Mouse (Mus musculus): ENCODE results near the gene Slc5a3. TPM values are rescaled to one million over a fixed set of nuclear protein-coding genes. Genes with fewer than 3 reads are reported as not detected.
A peak's percentile ranks its signal among the peaks of the same experiment; 100 is the strongest.

The Slc5a3 gene
- polyA plus RNA-seq, 1 experiment from 2014 or later, result 6.3 TPM

DNA sequence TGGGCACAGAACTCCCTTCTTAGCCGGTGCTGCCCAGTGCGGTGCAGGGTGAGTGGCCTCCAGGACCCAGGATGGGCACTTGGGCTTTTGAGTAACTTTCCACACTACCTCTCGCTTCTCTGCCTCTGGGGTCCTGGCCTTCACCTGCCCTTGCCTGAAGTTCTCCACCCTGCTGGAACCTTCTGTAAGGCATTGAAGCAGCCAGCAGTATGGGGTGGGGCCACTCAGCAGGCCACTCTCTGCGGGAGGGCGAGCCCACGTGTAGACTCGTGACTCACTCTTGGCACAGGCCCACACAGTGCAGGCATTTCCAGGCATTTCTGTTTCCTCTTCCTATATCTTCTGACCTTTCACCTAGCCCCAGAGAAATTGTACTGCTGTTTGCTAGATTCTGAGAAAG is 18.7 kb upstream of the Slc5a3 start:
- H3K4me2 ChIP-seq (replicated peaks), result no peak overlapping the region
- ATAC-seq (ENCODE audit: insufficient number of reproducible peaks, low FRiP score, low TSS enrichment, low read depth), result no peak
- no peak overlapping the region for H3K4me3 ChIP-seq (replicated peaks)
- H3K36me3 ChIP-seq, result no peaks in the 10 kb centered on the region
- WGBS, result 89% methylated on average over 7 of the region's 7 CpGs
- no peak overlapping the region for H3K27ac ChIP-seq (replicated peaks)
- H3K27me3 ChIP-seq, result no peaks in the 10 kb centered on the region
- H3K9ac ChIP-seq, result no peak overlapping the region
- no peaks in the 10 kb centered on the region for H3K4me1 ChIP-seq
- no peaks in the 10 kb centered on the region for H3K9me3 ChIP-seq (replicated peaks)

DNA sequence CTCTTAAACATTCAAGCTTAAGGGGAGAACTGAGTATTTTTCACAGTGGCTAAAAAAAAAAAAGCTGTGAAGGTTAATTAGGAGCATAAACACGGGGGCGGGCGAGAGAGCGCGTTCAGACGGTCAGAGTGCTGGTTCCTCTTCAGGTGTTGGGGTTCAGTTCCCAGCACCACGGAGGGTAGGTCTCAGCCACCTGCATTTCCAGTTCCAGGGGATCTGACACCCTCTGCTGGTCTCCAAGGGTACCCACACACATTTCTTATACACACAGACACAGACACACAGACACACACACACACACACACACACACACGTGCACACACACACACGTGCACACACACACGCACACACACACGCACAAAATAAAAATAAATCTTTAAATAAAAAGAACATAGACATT is 18.2 kb upstream of the Slc5a3 start:
- Histone ChIP-seq H3K4me3 (replicated peaks) (no peak overlapping the region), H3K27me3 (no peaks in the 10 kb centered on the region), H3K4me1 (no peaks in the 10 kb centered on the region), H3K9me3 (replicated peaks) (no peaks in the 10 kb centered on the region), H3K27ac (replicated peaks) (no peak overlapping the region), H3K4me2 (replicated peaks) (no peak overlapping the region), H3K36me3 (no peaks in the 10 kb centered on the region), H3K9ac (no peak overlapping the region)
- ATAC-seq (ENCODE audit: insufficient number of reproducible peaks, low FRiP score, low TSS enrichment, low read depth), result no peak
- WGBS, result 95% methylated on average over 11 of the region's 11 CpGs

DNA sequence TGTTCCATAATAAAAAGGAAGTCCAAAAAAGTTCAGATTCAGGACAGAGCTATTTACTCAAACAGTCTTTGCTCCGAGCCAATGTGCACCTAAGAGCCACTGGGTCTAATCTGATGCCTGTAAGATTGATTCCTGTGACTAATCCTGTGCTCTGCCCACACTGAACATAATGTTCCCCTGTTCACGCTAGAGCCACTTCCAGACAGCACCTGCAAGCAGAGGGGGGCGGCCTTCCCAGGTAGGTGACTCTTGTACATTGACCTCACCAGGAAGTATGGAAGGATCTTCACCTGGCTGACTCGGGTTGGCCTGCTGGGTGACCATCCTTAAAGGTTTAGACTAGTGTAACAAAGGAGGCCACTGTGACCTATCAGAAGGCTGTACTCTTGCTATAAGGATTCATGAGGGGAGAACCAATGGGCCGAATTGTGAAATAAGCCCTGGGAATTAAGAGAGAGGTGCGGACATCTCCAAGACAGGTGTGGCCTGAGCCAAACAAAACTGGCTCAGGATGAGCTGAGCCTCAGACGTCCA is 6.3 kb upstream of the Slc5a3 start:
- Histone ChIP-seq H3K9me3 (replicated peaks) (0 out of 2 replicates have a peak, but pooled peaks cover 5% of the 10 kb centered on the region), H3K4me3 (replicated peaks) (no peak overlapping the region), H3K27me3 (no peaks in the 10 kb centered on the region), H3K27ac (replicated peaks) (no peak overlapping the region), H3K4me1 (no peaks in the 10 kb centered on the region), H3K36me3 (no peaks in the 10 kb centered on the region), H3K4me2 (replicated peaks) (no peak overlapping the region), H3K9ac (no peak overlapping the region)
- 71% methylated on average over 7 of the region's 7 CpGs for WGBS
- no peak for ATAC-seq (ENCODE audit: insufficient number of reproducible peaks, low FRiP score, low TSS enrichment, low read depth)

DNA sequence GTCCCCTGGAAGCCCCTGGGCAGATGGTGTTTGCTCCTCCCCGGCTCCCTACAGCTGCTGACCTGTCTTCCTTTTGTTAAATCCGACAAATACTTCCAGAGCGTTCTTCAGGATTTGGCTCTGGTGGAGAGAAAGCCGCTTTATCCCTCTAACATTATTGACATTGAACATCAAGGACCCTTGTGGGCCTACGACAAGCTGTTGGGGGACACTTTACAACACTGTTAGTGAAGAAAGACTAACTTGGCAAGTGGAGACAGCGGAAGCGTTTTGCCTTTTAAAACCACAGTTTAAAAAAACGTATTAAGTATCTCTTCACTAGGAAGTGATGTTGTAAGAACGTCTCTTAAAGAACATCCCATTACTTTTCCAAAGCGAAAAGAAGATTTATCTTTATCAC is 5.6 kb upstream of the Slc5a3 start:
- Histone ChIP-seq H3K9ac (no peak overlapping the region), H3K36me3 (no peaks in the 10 kb centered on the region), H3K4me1 (0 out of 2 replicates have a peak, but pooled peaks cover 5% of the 10 kb centered on the region), H3K4me2 (replicated peaks) (no peak overlapping the region), H3K27me3 (no peaks in the 10 kb centered on the region), H3K9me3 (replicated peaks) (0 out of 2 replicates have a peak, but pooled peaks cover 5% of the 10 kb centered on the region), H3K4me3 (replicated peaks) (no peak overlapping the region), H3K27ac (replicated peaks) (no peak overlapping the region)
- ATAC-seq (ENCODE audit: insufficient number of reproducible peaks, low FRiP score, low TSS enrichment, low read depth), result no peak
- WGBS, result 76% methylated on average over 10 of the region's 10 CpGs

DNA sequence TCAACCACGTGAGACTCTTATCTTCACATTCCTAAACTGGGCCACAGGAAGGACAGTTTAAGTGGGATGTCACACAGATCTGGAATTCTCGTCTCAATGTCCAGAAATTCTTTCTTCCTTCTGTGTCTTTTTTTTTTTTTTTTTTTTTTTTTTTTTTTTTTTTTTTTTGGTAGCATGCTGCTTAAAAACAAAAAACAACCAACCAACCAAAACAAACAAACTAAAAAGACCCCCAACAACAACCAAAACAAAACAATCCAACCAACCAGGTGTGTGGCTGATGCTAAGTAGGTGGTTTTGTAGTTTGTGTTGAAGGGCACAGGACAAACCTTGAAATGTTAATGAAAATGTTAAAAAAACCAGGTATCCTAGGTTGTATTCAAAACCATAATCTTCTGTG is 1.4 kb upstream of the Slc5a3 start:
- Histone ChIP-seq H3K27me3 (no peaks in the 10 kb centered on the region), H3K4me2 (replicated peaks) (no peak overlapping the region), H3K9ac (no peak overlapping the region), H3K4me1 (peaks cover 19% of the 10 kb centered on the region), H3K36me3 (0 out of 2 replicates have a peak, but pooled peaks cover 8% of the 10 kb centered on the region), H3K4me3 (replicated peaks) (no peak overlapping the region), H3K9me3 (replicated peaks) (0 out of 2 replicates have a peak, but pooled peaks cover 5% of the 10 kb centered on the region), H3K27ac (replicated peaks) (no peak overlapping the region)
- ATAC-seq (ENCODE audit: insufficient number of reproducible peaks, low FRiP score, low TSS enrichment, low read depth), result no peak
- 42% methylated on average over 2 of the region's 2 CpGs for WGBS

DNA sequence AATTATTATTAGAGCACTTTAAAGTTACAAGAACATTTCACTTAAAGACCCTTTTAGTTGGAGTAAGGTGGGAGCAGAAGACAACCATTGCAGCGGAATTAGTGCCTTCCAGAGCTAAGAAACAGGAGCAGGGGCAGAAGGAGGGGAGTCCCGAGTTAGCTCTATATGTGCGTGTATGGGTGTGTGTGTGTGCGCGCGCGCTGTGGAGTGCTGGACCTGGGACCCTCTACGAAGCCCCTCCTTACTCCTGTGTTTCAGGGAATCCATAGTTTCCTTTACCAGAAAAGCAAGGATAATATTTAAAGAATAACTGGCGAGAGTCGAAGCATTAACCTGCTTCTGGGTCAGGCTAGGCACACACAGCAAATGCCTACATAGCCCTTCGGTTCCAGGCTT is 668 bp upstream of the Slc5a3 start:
- under 1% methylated on average over 11 of the region's 11 CpGs for WGBS
- Histone ChIP-seq H3K27me3 (no peaks in the 10 kb centered on the region), H3K27ac (replicated peaks) (peak overlapping the region; percentile 91), H3K36me3 (peaks cover 12% of the 10 kb centered on the region), H3K9me3 (replicated peaks) (0 out of 2 replicates have a peak, but pooled peaks cover 5% of the 10 kb centered on the region), H3K4me1 (peaks cover 19% of the 10 kb centered on the region), H3K9ac (peak overlapping the region; percentile 58), H3K4me2 (replicated peaks) (peak overlapping the region; percentile 84), H3K4me3 (replicated peaks) (peak overlapping the region; percentile 93)
- peak; percentile 61; the same call in 1 of the 2 replicates for ATAC-seq (ENCODE audit: insufficient number of reproducible peaks, low FRiP score, low TSS enrichment, low read depth)

DNA sequence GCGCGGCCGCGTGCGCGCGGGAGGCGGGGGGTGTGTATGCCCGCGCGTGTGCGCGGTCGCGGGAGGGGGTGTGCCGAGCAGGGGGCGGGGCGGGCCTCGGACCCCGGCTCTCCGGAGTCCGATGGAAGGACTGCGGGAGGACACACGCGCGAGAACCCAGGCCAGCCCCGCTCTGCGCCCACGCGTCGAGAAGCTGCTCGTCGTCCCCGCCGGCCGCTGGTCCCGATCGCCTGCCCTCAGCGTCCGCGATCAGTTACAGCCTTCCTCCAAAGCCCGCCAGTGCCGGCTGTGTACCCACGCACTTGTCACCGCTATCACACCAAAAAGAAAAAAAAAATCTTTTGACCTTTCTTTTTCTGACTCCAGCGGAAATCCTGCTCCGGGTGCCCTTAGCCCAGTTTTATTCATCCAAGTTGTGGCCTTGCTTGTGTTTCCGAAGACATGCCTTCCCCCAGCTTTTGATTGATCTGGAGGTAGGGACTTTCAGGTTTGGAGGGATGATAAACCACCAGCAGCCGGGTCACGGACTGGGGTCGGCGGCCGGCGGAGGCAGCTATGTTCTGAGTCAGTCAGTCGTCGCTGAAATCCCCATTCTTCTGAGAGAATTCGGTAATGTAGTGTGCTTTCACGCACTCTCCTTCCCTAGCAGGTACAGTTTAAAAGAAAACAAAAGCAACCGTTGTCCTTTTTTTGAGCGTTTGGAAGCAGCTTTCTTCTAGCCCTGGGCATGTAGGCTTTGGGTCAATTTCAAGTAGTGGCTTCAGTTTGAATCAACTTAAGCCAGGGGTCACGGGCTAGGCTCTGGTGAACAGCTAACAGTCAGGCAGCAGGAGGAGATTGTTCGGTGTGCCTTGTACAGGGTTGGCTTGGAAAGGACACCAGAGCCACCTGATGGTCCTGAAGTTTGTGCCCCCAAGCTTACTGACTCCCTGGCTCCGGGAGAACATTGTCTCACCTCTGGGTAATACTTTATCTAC is 810 bp downstream of the Slc5a3 start:
- H3K27me3 ChIP-seq, result no peaks in the 10 kb centered on the region
- WGBS, result 3% methylated on average over 48 of the region's 63 CpGs
- peak overlapping the region; percentile 93 for H3K4me3 ChIP-seq (replicated peaks)
- H3K36me3 ChIP-seq, result peaks cover 24% of the 10 kb centered on the region
- H3K27ac ChIP-seq (replicated peaks), result no peak overlapping the region
- H3K9ac ChIP-seq, result peak overlapping the region; percentile 58
- ATAC-seq (ENCODE audit: insufficient number of reproducible peaks, low FRiP score, low TSS enrichment, low read depth), result peak; percentile 12; the same call in 1 of the 2 replicates
- H3K4me1 ChIP-seq, result peaks cover 19% of the 10 kb centered on the region
- peak overlapping the region; percentile 84 for H3K4me2 ChIP-seq (replicated peaks)
- H3K9me3 ChIP-seq (replicated peaks), result 0 out of 2 replicates have a peak, but pooled peaks cover 5% of the 10 kb centered on the region

DNA sequence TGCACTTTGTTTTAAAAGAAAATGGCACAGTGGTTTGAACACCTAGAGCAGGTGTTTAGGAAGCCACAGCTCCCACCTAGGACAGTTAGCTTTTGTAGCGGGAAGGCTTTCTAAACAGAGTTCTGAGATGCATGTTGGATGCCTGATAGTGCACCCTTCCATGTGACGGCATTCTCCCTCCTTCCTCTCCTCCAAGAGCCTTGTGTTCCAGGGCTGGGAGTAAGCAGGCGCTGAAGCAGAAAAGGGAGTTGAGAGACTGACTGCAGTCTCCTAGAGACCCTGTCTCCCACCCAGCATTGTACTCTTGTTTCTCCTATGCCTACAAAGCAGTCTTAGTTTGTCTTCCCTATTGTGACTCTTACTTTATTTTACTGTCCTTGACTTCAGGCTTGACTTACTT is 2.1 kb downstream of the Slc5a3 start:
- Histone ChIP-seq H3K27me3 (no peaks in the 10 kb centered on the region), H3K9me3 (replicated peaks) (no peaks in the 10 kb centered on the region), H3K4me1 (peaks cover 19% of the 10 kb centered on the region), H3K9ac (no peak overlapping the region), H3K4me3 (replicated peaks) (0 out of 2 replicates have a peak overlapping the region, but pooled peaks have one; percentile 7), H3K4me2 (replicated peaks) (peak overlapping the region; percentile 17; the same call in 1 of the 2 replicates), H3K36me3 (peaks cover 27% of the 10 kb centered on the region), H3K27ac (replicated peaks) (no peak overlapping the region)
- no peak for ATAC-seq (ENCODE audit: insufficient number of reproducible peaks, low FRiP score, low TSS enrichment, low read depth)
- 82% methylated on average over 3 of the region's 3 CpGs for WGBS

DNA sequence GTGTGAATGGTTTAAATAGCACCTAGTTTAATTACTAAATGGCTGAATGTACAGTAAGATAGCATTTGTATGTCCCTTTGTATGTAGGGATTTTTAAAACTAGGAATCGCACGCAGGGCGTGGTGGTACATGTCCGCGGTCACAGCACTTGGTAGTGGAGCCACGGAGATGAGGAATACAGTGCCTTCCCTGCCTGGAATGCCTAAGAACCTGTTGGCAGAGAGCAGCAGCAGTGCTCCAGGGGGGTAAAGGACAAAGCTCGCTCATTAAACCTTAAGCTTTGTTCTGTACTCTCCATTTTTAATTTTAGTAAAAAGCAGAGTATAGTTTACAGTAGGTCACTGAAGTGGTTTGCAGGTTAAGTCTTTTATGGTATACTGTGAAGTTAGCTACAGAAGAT is 3.5 kb downstream of the Slc5a3 start:
- peaks cover 19% of the 10 kb centered on the region for H3K4me1 ChIP-seq
- WGBS, result 93% methylated on average over 7 of the region's 7 CpGs
- no peak for ATAC-seq (ENCODE audit: insufficient number of reproducible peaks, low FRiP score, low TSS enrichment, low read depth)

DNA sequence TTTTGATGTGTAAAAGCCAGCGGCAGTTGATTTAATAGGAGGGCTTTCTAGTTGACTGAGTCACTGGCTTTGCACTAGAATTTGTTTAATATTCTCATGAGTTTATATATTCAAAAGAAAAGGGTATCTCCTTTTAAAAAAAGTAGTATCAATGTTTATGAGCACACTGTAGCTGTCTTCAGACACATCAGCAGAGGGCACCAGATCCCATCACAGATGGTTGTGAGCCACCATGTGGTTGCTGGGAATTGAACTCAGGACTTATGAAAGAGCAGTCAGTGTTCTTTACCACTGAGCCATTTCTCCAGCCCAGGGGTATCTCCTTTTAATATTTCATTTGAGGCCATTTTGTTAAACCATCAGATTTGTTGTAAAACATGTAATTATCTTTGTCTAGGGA is 4.7 kb downstream of the Slc5a3 start:
- Histone ChIP-seq H3K9ac (no peak overlapping the region), H3K9me3 (replicated peaks) (no peaks in the 10 kb centered on the region), H3K27me3 (no peaks in the 10 kb centered on the region), H3K4me2 (replicated peaks) (no peak overlapping the region), H3K4me3 (replicated peaks) (no peak overlapping the region), H3K36me3 (peaks cover 38% of the 10 kb centered on the region), H3K27ac (replicated peaks) (no peak overlapping the region), H3K4me1 (peaks cover 13% of the 10 kb centered on the region)
- ATAC-seq (ENCODE audit: insufficient number of reproducible peaks, low FRiP score, low TSS enrichment, low read depth), result no peak
- WGBS, result 95% methylated on average over 1 of the region's 1 CpGs

More for the DNA sequence above, 3.5 kb downstream of the Slc5a3 start:
- Histone ChIP-seq H3K4me2 (replicated peaks) (no peak overlapping the region), H3K4me3 (replicated peaks) (no peak overlapping the region), H3K9me3 (replicated peaks) (no peaks in the 10 kb centered on the region), H3K9ac (no peak overlapping the region), H3K27ac (replicated peaks) (no peak overlapping the region), H3K27me3 (no peaks in the 10 kb centered on the region), H3K36me3 (peaks cover 32% of the 10 kb centered on the region)

DNA sequence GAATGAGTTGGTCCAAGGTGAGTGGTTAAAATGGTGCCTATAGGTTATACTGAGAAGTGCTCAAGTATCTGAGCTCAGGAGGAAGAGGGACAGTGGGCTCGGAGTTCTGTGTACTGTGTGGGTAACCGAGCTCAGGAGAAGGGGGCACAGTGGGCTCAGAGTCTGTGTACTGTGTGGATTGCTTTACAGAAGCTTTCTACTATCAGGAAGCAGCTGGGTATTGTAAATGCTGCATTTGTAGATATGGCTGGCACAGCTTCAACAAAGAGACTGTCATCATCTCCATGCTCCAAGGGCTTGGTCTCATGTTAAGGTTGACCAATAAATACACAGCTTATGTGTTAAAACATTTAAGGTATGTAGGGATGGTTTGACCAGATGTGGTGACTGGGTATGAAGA is 6.7 kb downstream of the Slc5a3 start:
- no peaks in the 10 kb centered on the region for H3K9me3 ChIP-seq (replicated peaks)
- no peak overlapping the region for H3K27ac ChIP-seq (replicated peaks)
- WGBS, result 86% methylated on average over 2 of the region's 2 CpGs
- no peak overlapping the region for H3K4me2 ChIP-seq (replicated peaks)
- 0 out of 2 replicates have a peak, but pooled peaks cover 4% of the 10 kb centered on the region for H3K4me1 ChIP-seq
- H3K4me3 ChIP-seq (replicated peaks), result no peak overlapping the region
- no peak overlapping the region for H3K9ac ChIP-seq
- H3K36me3 ChIP-seq, result peaks cover 41% of the 10 kb centered on the region
- ATAC-seq (ENCODE audit: insufficient number of reproducible peaks, low FRiP score, low TSS enrichment, low read depth), result no peak
- H3K27me3 ChIP-seq, result no peaks in the 10 kb centered on the region

Measured in embryonic facial prominence, embryonic 15.5 days (tissue).